Mouse (Mus musculus) retina, adult 2 months (tissue): ENCODE data around the gene Foxred2.

Experiments used
- DNase-seq: peaks from one replicate; pipeline ENCODE4 v3.0.0-alpha.2; 2012; ENCODE audit warnings: low read depth, low spot score

Gene Foxred2

DNA sequence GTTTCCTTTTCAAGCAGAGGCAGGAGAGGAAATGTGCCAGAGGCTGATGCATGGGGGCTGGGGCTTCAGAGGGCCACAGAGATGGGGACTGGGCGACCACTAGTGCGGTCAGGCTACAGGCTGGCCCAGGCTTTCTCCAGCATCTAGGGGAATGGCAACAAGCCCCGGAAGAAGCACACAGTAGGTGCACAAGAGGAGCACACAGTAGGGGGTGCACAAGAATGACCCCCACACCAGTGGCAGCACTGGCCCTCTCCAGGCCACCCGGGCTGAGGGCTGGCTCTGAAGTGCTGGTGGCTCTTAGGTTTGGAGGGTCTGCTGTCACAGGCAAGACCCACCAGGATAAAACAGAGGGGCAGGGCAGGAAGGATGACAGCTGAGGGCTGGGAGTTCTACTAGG is 41.2 kb downstream of the Foxred2 start:
- no peak for DNase-seq

DNA sequence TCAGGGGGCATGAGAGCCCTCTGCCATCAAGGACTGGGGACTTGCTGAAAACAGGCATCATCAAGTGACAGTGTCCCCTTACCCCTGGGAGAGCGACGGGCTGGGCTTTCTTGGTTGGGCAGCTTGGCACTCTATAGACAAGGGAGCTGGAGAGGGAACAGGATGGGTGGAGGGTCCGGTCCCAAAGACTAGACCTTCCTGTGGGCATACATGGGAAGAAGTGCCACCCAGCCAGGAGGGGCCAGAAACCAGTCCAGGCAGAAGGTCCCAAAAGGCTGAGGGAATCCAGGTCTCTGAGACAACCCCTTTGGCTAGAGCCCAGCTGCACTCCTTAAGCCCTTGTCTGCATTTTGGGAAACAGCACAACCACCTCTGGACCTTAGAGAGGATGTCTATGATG is 42.0 kb downstream of the Foxred2 start:
- no peak for DNase-seq

DNA sequence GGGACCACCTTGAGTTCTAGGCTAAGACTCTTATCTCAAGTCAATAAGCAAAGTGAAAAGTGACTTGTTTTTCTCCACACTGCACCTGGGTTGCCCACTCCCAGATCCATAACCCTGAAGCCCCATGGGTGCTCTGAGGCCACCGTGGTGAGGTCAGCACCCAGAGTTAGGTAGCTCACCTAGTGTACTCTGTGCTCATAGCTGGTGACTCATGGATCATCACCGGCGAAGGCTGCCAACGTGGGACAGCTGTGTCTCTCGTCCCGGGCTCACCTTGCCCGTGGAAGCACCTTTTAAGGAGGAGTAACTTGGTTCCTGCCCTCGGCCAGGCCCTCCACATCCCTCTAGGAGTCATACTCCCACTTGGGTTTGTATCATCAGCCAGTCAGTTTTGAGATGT is 43.5 kb downstream of the Foxred2 start:
- no peak for DNase-seq

DNA sequence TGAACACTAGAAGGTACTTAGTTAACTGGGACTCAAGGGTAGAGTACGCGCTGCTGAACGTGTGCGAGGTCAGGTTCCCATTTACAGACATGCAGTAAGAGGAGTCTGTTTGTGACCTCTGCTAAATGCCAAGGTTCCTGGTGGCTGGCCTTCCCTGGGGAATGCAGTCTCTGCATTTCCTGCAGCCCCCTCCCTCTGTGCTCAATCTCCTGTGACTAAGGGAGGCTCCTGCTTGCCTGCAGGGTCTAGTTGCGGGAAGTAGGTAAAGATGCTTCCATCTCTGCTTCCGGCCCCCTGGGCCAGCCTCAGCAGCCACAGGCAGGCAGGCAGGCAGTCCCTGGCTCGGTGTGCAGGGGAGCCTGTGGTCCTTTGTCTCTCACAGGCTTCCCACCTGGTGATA is 43.9 kb downstream of the Foxred2 start:
- DNase-seq: no peak

DNA sequence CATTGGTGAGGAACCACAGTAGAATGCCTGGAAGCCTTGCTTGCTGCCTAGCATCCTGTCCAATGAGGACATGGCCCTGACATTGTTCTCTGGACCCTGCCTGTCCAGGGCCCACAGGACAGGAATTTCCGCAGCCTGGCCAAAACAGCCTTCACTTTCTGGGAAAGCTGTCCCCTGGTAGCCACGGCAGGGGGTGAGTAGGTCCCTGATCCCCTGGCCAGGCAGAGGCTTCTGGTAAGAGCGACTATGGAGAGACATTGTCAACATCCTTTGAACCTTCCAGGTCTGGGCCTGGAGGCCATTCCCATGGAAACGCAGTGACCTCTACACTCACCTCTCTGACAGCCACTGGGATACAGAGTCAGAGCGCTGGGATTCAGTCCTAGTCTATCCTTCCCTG is 44.5 kb downstream of the Foxred2 start:
- DNase-seq: no peak

DNA sequence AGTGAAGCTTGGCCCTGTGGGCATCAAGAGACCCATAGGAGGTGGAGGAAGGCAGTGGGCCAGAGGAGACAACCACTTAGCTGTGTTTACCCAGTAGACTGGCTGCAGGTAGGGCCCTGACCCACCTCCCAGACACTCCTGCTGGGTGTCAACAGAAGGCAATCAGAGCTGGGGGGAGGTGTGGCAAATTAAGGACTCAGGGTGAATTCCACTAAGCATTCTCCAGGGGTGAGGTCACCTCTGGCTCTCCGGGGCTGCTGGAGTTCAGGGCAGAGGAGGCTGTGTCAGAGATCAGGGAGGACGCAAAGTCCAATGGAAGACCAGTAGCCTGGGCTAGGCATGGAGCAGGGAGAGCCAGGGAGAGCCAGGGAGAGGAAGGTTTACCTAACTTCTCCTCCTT is 45.5 kb downstream of the Foxred2 start:
- no peak for DNase-seq

DNA sequence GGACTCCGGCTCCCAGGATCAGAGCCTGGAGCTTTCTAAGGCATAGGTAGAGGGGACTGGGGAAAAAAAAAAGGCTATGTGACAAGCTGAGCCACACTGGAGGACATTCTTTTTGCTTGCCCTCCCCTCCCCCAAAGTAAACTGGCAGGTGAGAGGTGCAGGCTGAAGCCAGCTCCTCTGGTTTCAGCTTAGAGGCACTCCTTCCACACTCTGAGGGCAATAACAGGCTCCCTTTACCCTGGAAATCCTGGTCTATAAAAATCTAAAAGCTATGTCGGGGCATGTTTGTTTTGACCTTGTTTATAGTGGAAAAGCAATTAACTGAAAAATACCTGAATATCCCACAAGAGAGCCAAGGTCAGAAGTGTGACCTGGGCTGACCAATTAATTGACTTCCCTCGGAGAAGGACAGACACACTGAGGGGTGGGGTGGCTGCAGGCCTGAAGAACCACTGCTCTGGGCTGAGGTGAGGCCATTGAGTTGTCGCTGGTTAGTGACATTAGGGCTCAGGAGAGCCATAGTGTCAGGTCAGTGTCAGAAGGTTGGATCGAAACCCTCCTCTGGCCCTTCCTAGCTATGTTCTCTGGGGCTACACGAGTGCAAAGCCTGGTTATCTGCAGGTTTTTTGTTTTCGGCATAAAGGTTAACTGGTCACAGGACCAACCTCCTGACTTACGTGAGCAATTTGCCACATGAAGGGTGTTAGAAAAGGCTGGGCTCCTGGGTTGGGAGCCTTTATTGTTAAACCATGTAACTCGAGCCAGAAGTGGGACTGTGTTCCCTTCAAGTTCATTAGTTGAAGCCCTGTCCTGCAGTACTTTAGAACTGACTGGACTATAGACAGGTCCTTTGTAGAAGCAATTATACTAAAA is 48.6 kb downstream of the Foxred2 start:
- DNase-seq: no peak

DNA sequence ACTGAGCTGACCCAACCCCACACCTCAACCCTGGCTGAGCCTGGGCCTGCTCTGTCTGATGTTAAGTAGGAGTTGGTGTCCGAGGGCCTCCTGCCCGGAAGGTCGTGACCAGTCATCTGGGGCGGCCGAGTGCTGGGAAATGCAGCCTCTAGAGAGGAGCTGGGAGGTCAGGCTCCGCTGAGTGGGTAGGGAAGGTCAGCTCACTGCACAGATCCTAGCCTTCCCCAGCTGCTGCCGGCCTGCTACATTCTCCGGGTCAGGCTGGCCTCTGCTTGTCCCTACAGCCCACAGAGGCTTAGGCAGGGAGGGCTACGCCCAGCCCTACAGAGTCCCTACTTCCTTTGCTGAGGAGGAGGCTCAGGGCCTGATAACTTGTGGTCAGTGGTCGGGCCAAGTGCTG is 50.0 kb downstream of the Foxred2 start:
- DNase-seq: no peak

DNA sequence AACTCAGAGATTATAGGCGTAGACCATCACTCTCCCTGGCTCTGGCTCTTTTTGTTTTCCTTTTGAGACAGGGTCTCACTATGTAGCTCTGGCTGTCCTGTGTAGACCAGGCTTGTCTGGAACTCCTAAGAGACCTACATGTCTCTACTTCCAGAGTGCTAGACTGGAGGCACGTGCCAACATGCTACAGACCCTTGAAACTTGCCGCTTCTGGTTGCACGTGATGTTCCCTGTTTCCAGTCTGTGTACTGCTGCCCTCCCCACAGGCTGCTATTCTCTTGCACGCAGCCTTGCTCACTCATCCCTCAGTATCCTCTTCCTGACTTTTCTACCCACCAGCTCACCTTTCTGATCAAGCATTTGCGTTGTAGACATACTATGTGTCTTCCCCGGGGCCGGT is 50.4 kb downstream of the Foxred2 start:
- DNase-seq: no peak

DNA sequence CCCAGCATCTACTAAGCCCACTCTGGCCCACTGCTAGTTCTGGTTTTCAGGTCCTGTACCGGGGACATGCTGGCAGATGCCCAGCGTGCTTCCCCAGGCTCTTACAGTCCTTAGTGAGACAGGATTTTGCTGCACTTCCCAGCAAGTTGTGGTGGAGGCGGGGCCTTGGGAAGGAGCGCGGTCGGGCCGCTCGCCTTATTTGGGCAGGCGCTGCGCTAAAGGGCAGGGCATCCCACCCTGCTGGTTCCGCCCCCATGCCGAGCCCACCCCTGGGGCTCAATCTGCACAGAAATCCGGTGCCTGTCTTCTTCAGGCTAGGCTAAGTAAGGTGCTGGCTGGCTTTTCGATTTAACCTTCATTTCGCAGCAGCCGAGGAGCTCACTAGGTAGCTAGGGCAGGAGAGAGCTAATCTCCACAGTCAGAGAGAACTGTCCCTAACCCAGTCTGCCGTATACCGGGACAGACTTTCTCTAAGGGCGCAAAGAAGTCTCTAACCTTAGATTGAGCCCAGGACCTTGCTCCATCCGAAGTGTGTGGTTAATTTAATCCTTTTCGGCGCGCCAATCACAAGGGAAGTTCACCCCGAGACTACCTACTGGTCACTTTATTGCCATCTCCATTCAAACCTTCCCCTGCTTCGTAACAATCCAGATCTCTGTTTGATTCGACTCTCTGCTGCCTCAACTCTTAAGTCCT is 51.1 kb downstream of the Foxred2 start:
- no peak for DNase-seq

DNA sequence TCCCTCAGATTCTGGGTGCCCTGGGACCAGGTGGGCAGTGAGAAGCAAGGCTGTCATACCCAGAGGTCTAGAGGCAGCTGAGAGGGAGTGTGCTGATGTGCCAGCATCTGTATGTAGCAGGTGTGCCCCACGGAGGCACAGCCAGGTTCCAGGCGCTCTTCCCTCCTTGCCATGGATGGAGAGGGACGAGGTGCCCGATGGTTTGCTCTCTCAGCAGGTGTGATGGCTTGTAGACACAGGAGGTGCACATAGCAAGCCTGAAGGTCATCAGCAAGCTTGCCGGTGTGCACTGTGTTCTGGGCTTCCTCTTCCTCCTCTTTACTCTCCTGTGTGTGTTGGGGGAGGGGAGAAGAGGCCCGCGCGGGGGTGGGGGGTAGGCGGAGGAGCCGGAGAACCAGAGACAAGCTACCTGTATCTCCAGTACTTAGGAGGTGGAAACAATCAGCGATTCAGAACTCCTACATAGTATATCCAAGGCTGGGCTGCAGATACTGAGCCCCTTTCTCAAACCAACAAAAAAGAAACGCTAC is 52.1 kb downstream of the Foxred2 start:
- no peak for DNase-seq

DNA sequence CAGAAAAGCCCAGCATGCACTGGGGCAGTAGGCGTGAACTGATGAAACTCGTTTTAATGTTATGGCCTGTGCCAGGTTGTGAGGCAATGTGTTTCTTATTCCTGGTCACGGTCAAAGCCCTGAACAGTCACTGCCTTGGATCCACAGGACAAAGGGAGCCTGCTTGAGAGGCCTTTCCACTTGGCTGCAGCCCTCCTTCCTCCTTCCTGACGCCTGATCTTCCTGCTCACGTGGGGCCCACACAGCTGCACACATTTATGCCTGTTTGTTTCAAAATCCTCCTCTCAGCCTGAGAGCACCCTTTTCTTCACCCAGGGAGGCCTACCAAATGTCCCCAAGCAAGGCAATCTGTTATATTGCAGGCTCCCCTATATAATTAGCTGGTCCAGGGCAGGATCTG is 53.3 kb downstream of the Foxred2 start:
- no peak for DNase-seq

DNA sequence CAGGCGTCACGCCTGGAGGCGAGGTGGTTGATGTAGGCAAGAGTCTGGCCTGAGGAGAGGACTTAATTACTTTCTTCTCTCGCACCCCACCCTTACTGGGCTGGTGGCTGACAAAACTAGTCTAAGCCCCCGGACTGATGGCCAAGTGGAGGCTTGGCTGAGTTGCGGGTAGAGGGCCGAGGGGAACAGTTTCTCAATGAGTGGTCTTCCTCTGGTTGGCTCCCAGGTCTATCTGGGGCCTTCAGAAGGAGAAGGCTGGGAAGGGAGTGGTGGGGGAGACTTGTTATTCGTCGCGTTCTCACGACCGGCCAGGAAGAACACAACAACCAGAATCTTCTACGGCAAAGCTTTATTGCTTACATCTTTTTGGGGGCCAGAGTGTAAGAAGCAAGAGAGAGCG is 61.6 kb downstream of the Foxred2 start:
- DNase-seq: no peak

DNA sequence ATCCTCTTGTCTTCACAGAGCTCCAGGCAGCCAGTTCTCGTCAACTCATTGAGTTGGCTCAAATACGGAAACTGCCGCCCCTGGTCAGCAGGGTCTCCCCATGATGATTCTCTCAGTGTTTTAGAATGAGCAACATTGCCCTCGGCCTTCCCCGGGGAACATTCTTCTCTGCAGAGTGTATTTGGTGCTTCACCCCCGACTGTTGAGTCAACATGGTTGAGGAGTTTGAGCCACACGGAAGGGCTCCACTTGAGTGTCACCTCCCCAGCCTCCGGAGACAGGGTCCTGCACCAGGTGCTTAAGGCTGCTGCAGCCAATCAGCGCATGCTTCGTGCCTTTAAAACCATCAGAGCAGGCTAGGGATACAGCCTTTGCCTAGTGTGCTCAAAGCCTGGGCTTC is 63.2 kb downstream of the Foxred2 start:
- no peak for DNase-seq

DNA sequence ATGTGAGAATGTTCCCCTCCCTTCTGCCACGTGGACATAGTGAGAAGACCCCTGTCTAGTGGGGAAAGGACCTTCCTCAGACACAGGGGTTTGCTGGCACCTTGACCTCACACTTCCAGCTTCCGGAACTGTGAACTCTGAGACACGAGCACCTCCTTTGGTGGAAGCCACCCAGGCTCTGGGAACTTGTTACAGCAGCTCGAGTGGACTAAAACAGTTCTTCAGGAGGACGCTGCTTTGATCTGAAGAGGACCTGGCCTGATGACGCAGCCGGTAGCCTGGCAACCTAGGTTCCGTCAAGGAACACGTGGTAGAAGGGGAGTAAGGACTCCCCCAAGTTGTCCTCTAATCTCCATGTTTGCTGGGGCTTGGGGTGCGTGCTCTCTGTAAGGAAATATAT is 64.1 kb downstream of the Foxred2 start:
- no peak for DNase-seq

DNA sequence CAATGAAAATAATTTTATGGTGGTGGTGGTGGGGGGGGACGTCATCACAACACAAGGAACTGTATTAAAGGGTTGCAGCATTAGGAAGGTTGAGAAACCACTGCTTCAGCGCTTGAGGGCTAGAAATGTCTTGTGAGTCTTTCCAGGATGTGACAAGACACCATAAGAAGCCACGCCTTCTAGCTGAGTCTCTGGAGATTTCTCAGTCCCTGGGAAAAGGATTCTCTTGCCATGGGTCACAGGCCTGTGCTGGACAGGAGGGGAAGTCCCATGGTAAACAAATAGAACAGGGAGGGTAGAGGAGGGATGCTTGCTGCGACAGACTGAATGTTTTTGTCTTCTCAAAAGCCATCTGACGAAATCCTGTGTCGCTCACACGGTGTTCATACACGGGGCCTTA is 64.8 kb downstream of the Foxred2 start:
- no peak for DNase-seq
